Mouse (Mus musculus) liver, adult 2 months (tissue): ENCODE results near the gene Pitpnm1. TPM values are rescaled to one million over a fixed set of nuclear protein-coding genes. Genes with fewer than 3 reads are reported as not detected.
A peak's percentile ranks its signal among the peaks of the same experiment; 100 is the strongest.
"Not testable (repeated sequence)": the region's sequence is repeated elsewhere in the genome, so short reads cannot be mapped to it uniquely, and the experiment has no call there.

Experiments used
- DNase-seq: peaks from one replicate; pipeline ENCODE4 v3.0.0-alpha.2; 2011; ENCODE audit warnings: low read depth, low spot score; ENCODE audit errors: extremely low read depth
- H3K27ac ChIP-seq: fragments of 200-500 bp; replicated peaks from 2 replicates; pipeline ENCODE4 v1.5.1; 2012; ENCODE audit warnings: low read depth, mild to moderate bottlenecking, control low read depth, inconsistent platforms, low read length; ENCODE audit not compliant: insufficient read depth
- H3K27me3 ChIP-seq: fragments of 200-500 bp; 2 replicates; pipeline ENCODE4 v1.6.1; 2012; ENCODE audit warnings: mild to moderate bottlenecking, moderate library complexity, low read length, inconsistent platforms; ENCODE audit not compliant: control insufficient read depth, insufficient read depth
- H3K36me3 ChIP-seq: fragments of 200-500 bp; 2 replicates; pipeline ENCODE4 v1.6.1; 2012; ENCODE audit warnings: low read length, inconsistent platforms; ENCODE audit not compliant: control insufficient read depth, insufficient read depth
- H3K4me1 ChIP-seq: fragments of 200-500 bp; 2 replicates; pipeline ENCODE4 v1.6.1; 2011; ENCODE audit warnings: low read length; ENCODE audit not compliant: control insufficient read depth, insufficient read depth
- H3K4me3 ChIP-seq: fragments of 200-500 bp; 2 replicates; pipeline ENCODE4 v1.5.1; 2011; ENCODE audit warnings: low read depth, mild to moderate bottlenecking, control low read depth, low read length, moderate library complexity; ENCODE audit not compliant: insufficient read depth
- H3K79me2 ChIP-seq: fragments of 200-500 bp; 2 replicates; pipeline ENCODE4 v1.6.1; 2012; ENCODE audit warnings: inconsistent platforms, mild to moderate bottlenecking, low read length, moderate library complexity; ENCODE audit not compliant: control insufficient read depth, insufficient read depth
- H3K9ac ChIP-seq: fragments of 200-500 bp; 2 replicates; pipeline ENCODE4 v1.6.1; 2012; ENCODE audit warnings: low read depth, mild to moderate bottlenecking, control low read depth, inconsistent platforms, low read length
- CTCF ChIP-seq: fragments of 200-500 bp; IDR thresholded peaks from 2 replicates; pipeline ENCODE4 v1.5.1; 2011; ENCODE audit warnings: low read depth, low read length, control low read depth
- POLR2A ChIP-seq: fragments of 200-500 bp; IDR thresholded peaks from 2 replicates; pipeline ENCODE4 v1.6.1; 2011; ENCODE audit warnings: low read length, control low read depth; ENCODE audit not compliant: insufficient read depth; ENCODE audit errors: extremely low read depth
- WGBS: fragments of 180-500 bp; shearing (Covaris S2); methylation state at CpG from one replicate; pipeline ENCODE4 v1.1.7; 2018; 5-methylcytosine and 5-hydroxymethylcytosine counted together
- polyA plus RNA-seq: library from polyadenylated mRNA; depleted of rRNA; stranded (reverse); fragments of >200 nt; gene quantifications from 2 replicates; pipeline ENCODE4 v1.2.3, GENCODE M21; 2012
- total RNA-seq: library from RNA; depleted of rRNA; stranded (reverse); fragments of >200 nt; gene quantifications from 2 replicates; pipeline ENCODE4 v1.2.3, GENCODE M21; 2014

The Pitpnm1 gene
- total and polyA plus RNA-seq, 2 experiments: 1.7 to 14.2 TPM

DNA sequence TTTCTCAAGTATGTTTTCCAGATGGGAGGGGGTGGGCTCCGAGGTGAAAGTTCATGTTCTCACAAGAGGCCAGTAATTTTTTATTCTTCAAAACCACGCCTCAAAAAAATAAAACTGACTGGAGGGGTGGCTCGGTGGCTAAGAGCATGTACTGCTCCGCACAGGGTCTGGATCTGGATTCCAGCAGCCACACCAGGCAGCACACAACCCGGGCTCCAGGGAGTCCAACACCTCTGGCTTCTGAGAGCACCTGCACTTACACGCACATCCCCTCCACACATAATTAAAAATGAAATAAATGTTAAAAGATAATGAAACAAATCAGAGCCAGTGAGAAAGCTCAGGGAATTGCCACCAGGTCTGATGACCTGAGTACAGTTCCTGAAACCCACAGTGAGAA lies 33.5 kb upstream of the Pitpnm1 start:
- whole genome bisulfite sequencing: 11% methylated on average over 6 of the region's 6 CpGs
- no peaks in the 10 kb centered on the region for H3K27me3 ChIP-seq
- DNase-seq: peak; percentile 83
- H3K36me3 ChIP-seq: no peaks in the 10 kb centered on the region
- TF ChIP-seq POLR2A (peak; percentile 80), CTCF (no peak)
- H3K4me3 ChIP-seq: peak overlapping the region; percentile 22
- H3K9ac ChIP-seq: peak overlapping the region; percentile 71
- no peaks in the 10 kb centered on the region for H3K79me2 ChIP-seq
- H3K4me1 ChIP-seq: peaks cover 17% of the 10 kb centered on the region
- H3K27ac ChIP-seq: peak overlapping the region; percentile 88

DNA sequence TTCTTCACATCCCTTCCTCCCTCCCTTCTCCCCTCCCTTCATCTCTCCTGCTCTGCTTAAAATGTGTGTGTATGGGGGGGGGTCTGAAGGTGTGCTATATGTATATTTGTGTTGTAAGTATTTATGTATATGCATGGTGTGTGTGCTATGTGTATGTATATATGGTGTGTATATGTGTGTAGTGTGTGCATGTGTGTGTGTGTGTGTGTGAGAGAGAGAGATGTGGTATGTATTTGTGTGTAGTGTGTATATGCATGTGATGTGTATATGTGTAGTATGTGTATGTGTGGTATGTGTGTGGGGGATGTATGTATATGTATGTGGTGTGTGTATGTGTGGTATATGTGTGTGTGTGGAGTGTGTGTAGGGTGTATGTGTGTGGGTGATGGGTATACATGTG lies 32.9 kb upstream of the Pitpnm1 start:
- no peak overlapping the region for H3K4me3 ChIP-seq
- H3K27ac ChIP-seq: peak overlapping the region; percentile 100
- no peaks in the 10 kb centered on the region for H3K36me3 ChIP-seq
- no peak for DNase-seq
- H3K4me1 ChIP-seq: peaks cover 22% of the 10 kb centered on the region
- TF ChIP-seq CTCF (no peak), POLR2A (no peak)
- peak overlapping the region; percentile 81 for H3K9ac ChIP-seq
- no peaks in the 10 kb centered on the region for H3K27me3 ChIP-seq
- H3K79me2 ChIP-seq: no peaks in the 10 kb centered on the region

DNA sequence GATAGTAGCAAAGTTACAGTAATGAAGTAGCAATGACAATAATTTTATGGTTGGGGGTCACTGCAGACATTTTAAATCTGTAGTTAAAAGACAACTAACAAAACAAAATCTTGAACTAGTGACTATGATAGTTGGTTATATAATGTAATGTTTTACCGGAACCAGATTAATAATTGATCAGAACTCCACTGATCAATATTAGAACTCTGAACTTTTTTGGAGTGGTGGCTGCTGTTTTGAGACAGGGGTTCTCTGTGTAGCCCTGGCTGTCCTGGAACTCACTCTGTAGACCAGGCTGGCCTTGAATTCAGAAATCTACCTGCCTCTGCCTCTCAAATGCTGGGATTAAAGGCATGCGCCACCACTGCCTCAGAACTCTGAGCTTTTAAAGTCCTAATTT lies 31.6 kb upstream of the Pitpnm1 start:
- H3K4me1 ChIP-seq: peaks cover 29% of the 10 kb centered on the region
- not testable (repeated sequence) for H3K79me2 ChIP-seq, H3K27me3 ChIP-seq, H3K36me3 ChIP-seq
- peak overlapping the region; percentile 69 for H3K4me3 ChIP-seq
- 0 out of 2 replicates have a peak, but pooled peaks have one; percentile 18 for TF ChIP-seq POLR2A
- DNase-seq: peak; percentile 89
- H3K27ac ChIP-seq: peak overlapping the region; percentile 100
- 27% methylated on average over 2 of the region's 2 CpGs for WGBS
- peak overlapping the region; percentile 81 for H3K9ac ChIP-seq

DNA sequence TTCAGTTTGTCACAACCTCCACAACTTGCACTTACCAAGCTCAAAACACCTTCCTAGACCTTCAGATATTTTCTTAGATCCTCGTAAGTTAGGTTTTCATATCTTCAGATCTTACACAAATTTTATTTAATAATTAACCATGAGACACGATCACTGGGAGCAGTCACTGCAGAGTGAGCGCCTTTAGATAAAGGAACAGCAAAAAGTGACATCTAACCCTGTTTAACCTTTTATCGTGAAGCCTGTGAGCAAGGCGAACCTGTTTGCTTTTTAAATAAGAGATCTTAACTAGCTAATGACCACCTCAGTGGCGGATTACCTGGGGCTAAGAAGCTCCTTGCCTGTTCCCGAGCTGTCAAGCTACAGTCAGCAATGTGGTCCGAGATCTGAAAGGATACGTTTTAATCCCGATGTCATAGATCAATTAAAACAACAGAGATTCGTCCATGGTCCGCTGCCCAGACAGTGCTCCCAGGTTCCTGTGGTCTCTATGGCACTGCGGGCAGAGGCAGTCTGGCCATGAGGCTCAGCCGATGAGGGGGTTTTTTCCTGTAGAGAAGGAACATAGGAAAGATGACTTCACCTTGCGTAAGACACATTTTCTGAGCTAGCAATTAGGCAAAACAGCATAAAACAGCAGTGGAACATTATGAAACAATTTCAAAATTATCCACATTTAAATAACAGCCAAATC lies 30.9 kb upstream of the Pitpnm1 start:
- H3K79me2 ChIP-seq: no peaks in the 10 kb centered on the region
- DNase-seq: peak; percentile 90
- peak overlapping the region; percentile 76 for H3K9ac ChIP-seq
- peak overlapping the region; percentile 69 for H3K4me3 ChIP-seq
- peak overlapping the region; percentile 81 for H3K27ac ChIP-seq
- H3K4me1 ChIP-seq: peaks cover 30% of the 10 kb centered on the region
- 22% methylated on average over 15 of the region's 15 CpGs for WGBS
- H3K36me3 ChIP-seq: no peaks in the 10 kb centered on the region
- H3K27me3 ChIP-seq: no peaks in the 10 kb centered on the region
- peak; percentile 56 for TF ChIP-seq POLR2A
- no peak for TF ChIP-seq CTCF

DNA sequence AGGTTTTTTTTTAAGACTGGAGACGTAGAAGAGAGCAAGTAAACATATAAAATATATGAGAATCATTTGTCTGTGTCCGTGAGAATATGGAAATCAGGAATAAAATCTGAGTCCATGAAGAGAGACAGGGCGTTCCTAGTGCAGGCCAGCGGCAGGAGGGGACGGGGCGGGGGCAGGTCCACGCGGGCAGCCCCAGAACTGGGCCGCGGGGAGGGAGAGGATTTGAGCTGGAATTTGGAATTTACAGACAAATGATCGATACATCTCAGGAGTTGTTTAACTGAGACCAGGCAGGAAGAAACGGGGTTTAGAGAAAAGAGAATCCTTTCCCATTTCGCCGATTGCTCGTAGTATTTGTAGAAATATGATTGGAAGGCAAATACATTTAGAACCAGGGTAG lies 29.5 kb upstream of the Pitpnm1 start:
- 20% methylated on average over 15 of the region's 15 CpGs for WGBS
- Histone ChIP-seq H3K27ac (peak overlapping the region; percentile 88), H3K9ac (peak overlapping the region; percentile 61), H3K79me2 (no peaks in the 10 kb centered on the region), H3K36me3 (no peaks in the 10 kb centered on the region), H3K4me3 (peak overlapping the region; percentile 12; the same call in 1 of the 2 replicates), H3K4me1 (peaks cover 30% of the 10 kb centered on the region), H3K27me3 (no peaks in the 10 kb centered on the region)
- DNase-seq: peak; percentile 84
- TF ChIP-seq CTCF (no peak), POLR2A (no peak)

DNA sequence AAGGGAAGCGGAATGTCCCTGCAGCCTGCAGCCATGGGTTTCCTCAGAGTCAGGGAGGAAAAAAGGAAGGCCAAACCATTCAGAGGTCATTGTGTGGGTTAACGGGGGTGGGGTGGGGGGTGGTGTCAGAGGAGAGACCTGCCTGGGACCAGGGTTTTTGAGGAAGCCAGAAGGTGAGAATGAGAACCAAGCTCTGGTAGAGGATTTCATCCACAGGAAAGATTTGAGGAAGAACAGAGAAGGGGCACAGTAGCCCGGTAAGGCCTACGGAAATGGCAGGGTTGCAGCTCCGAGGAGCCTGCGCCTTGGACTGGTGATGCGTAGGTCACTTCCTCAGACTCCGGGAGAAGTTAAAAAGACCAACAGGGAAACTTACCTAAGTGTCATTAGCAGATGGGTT lies 29.0 kb upstream of the Pitpnm1 start:
- Histone ChIP-seq H3K27ac (peak overlapping the region; percentile 88), H3K4me1 (peaks cover 33% of the 10 kb centered on the region), H3K27me3 (no peaks in the 10 kb centered on the region), H3K4me3 (peak overlapping the region; percentile 8; the same call in 1 of the 2 replicates), H3K79me2 (no peaks in the 10 kb centered on the region), H3K36me3 (no peaks in the 10 kb centered on the region), H3K9ac (peak overlapping the region; percentile 61)
- no peak for TF ChIP-seq POLR2A
- TF ChIP-seq CTCF: no peak
- peak; percentile 45 for DNase-seq
- WGBS: 38% methylated on average over 8 of the region's 8 CpGs
